Mouse (Mus musculus) lung, adult 2 months (tissue): ENCODE measurements around the gene Ndc80.

ENCODE experiments used
- CTCF ChIP-seq: fragments of 200-500 bp; IDR thresholded peaks from 2 replicates; pipeline ENCODE4 v1.5.1; 2011; ENCODE audit warnings: mild to moderate bottlenecking, low read length, control low read depth; ENCODE audit not compliant: insufficient read depth
- POLR2A ChIP-seq: fragments of 200-500 bp; IDR thresholded peaks from 2 replicates; pipeline ENCODE4 v1.6.1; 2011; ENCODE audit warnings: low read depth, mild to moderate bottlenecking, control low read depth, low read length, borderline replicate concordance; ENCODE audit errors: extremely low read depth

DNA sequence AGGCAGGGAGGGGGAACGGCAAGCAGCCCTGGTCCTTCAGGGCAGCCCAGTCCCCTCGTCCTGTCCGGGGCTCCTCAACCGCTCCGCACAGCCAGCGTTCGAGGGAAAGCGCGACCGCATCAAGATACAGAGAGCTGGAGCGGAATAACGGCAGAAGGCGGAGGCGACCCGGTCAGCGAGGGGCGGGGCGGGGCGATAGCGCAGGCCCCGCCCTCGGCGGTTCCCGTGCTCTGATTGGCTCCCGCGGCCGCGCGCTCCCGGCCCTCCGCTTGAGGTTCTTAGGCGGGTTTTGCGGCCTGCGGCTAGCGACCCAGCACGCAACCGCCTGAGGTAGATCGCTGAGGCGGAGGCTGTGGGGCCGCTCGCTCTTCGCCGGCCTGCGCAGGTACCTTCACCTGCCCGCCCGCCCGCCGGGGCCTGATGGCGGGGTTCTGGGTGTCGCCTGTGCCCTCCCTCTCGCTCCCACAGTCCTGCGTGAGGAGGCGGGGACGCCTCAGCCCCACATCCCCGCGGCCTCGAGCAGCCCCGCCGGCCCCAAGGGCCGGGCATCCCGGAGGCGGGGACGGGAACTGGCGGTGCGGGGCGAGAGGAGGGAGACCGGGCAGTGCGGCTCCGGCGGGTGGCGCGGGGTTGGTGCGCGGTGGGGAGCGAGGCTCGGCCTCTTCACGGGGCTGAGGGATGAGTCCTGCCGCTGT lies 25.2 kb upstream of the Ndc80 start, which contains the start of gene Spdya:
- TF ChIP-seq CTCF (no peak), POLR2A (no peak)
